Mouse (Mus musculus): ENCODE measurements around the gene Fcf1.
A peak's percentile ranks its signal among the peaks of the same experiment; 100 is the strongest.

The Fcf1 gene

GRCm38 (mm10) chr12:84970428-84971096 is at the start of gene Fcf1, which contains the start of gene Arel1:
Fcf1 (plus strand) TSS chr12:84970897.
Arel1 (minus strand) TSS chr12:84970900.
- peak; percentile 89 to 91 for DNase-seq

- DNase-seq, result no peak
These were observed 48.7 kb upstream of the Fcf1 start for GRCm38 (mm10) chr12:84921881-84922419.

GRCm38 (mm10) chr12:84924324-84924723 is 46.4 kb upstream of the Fcf1 start:
- no peak for DNase-seq

GRCm38 (mm10) chr12:84926542-84926941 is 44.2 kb upstream of the Fcf1 start:
- DNase-seq, result no peak

- no peak for DNase-seq
These were observed 38.5 kb upstream of the Fcf1 start for GRCm38 (mm10) chr12:84932210-84932609.

- DNase-seq, result no peak
These were observed 35.4 kb upstream of the Fcf1 start for GRCm38 (mm10) chr12:84935343-84935742.

- DNase-seq, result no peak
These were observed 31.6 kb upstream of the Fcf1 start for GRCm38 (mm10) chr12:84939117-84939516.

GRCm38 (mm10) chr12:84940343-84940742 is 30.4 kb upstream of the Fcf1 start:
- no peak for DNase-seq

- DNase-seq, result no peak
These were observed 29.0 kb upstream of the Fcf1 start for GRCm38 (mm10) chr12:84941717-84942116.

- DNase-seq, result no peak
These were observed 27.4 kb upstream of the Fcf1 start for GRCm38 (mm10) chr12:84943006-84943952.

GRCm38 (mm10) chr12:84944150-84944812 is 26.4 kb upstream of the Fcf1 start:
- DNase-seq, result no peak

GRCm38 (mm10) chr12:84944813-84945553 is 25.7 kb upstream of the Fcf1 start:
- no peak for DNase-seq

GRCm38 (mm10) chr12:84947894-84948583 is 22.7 kb upstream of the Fcf1 start:
- peak; percentile 74 to 80 for DNase-seq

GRCm38 (mm10) chr12:84948584-84949285 is 22.0 kb upstream of the Fcf1 start:
- DNase-seq, result no peak

- no peak for DNase-seq
These were observed 19.9 kb upstream of the Fcf1 start for GRCm38 (mm10) chr12:84950763-84951162.

- no peak for DNase-seq
These were observed 19.2 kb upstream of the Fcf1 start for GRCm38 (mm10) chr12:84951531-84951930.

- DNase-seq, result no peak
These were observed 18.3 kb upstream of the Fcf1 start for GRCm38 (mm10) chr12:84952351-84952750.

- DNase-seq, result no peak
These were observed 14.4 kb upstream of the Fcf1 start for GRCm38 (mm10) chr12:84956317-84956716.

GRCm38 (mm10) chr12:84958794-84959356 is 11.8 kb upstream of the Fcf1 start:
- no peak for DNase-seq

- no peak for DNase-seq
These were observed 8.1 kb upstream of the Fcf1 start for GRCm38 (mm10) chr12:84962606-84963005.

Measured in cerebellum, postnatal 10 days (tissue).